Mouse (Mus musculus) spleen, adult 2 months (tissue): Measurements from ENCODE around the gene Clec2h. TPM values are rescaled to one million over a fixed set of nuclear protein-coding genes. Genes with fewer than 3 reads are reported as not detected.
"Not testable (repeated sequence)": the region's sequence is repeated elsewhere in the genome, so short reads cannot be mapped to it uniquely, and the experiment has no call there.

ENCODE experiments used
- DNase-seq, 2 experiments: peaks; one replicate each; pipeline versions ENCODE4 v3.0.0 to v3.0.0-alpha.2; 2012 to 2021; ENCODE audit warnings: low spot score in 2 of 2, low read depth in 1 of 2
- H3K27ac ChIP-seq: fragments of 200-500 bp; 2 replicates; pipeline ENCODE4 v1.5.1; 2012; ENCODE audit warnings: low read length, inconsistent platforms; ENCODE audit not compliant: insufficient read depth
- H3K27me3 ChIP-seq: fragments of 200-500 bp; 2 replicates; pipeline ENCODE4 v1.6.1; 2012; ENCODE audit warnings: mild to moderate bottlenecking, moderate library complexity, low read length, inconsistent platforms; ENCODE audit not compliant: control insufficient read depth, insufficient read depth
- H3K36me3 ChIP-seq: fragments of 200-500 bp; 2 replicates; pipeline ENCODE4 v1.6.1; 2012; ENCODE audit warnings: mild to moderate bottlenecking, low read length, inconsistent platforms; ENCODE audit not compliant: control insufficient read depth, insufficient read depth
- H3K4me1 ChIP-seq: fragments of 200-500 bp; 2 replicates; pipeline ENCODE4 v1.6.1; 2011; ENCODE audit warnings: inconsistent platforms; ENCODE audit not compliant: control insufficient read depth, insufficient read depth, insufficient read length
- H3K4me3 ChIP-seq: fragments of 200-500 bp; 2 replicates; pipeline ENCODE4 v1.5.1; 2011; ENCODE audit warnings: mild to moderate bottlenecking, inconsistent platforms; ENCODE audit not compliant: insufficient read depth, insufficient read length; ENCODE audit errors: extremely low read depth
- CTCF ChIP-seq: fragments of 200-500 bp; IDR thresholded peaks from 2 replicates; pipeline ENCODE4 v1.5.1; 2011; ENCODE audit warnings: mild to moderate bottlenecking, inconsistent platforms; ENCODE audit not compliant: insufficient read depth, insufficient read length, insufficient replicate concordance; ENCODE audit errors: extremely low read depth
- POLR2A ChIP-seq: fragments of 200-500 bp; IDR thresholded peaks from 2 replicates; pipeline ENCODE4 v1.6.1; 2011; ENCODE audit warnings: low read depth, low read length, inconsistent platforms
- WGBS: fragments of 180-500 bp; shearing (Covaris S2); methylation state at CpG from one replicate; pipeline ENCODE4 v1.1.7; 2018; 5-methylcytosine and 5-hydroxymethylcytosine counted together
- polyA plus RNA-seq: library from polyadenylated mRNA; depleted of rRNA; stranded (reverse); fragments of >200 nt; gene quantifications from 2 replicates; pipeline ENCODE4 v1.2.3, GENCODE M21; 2012

Gene Clec2h
- polyA plus RNA-seq, 1 experiment, result not detected

GRCm38 (mm10) chr6:128640673-128641072 lies 21.5 kb upstream of the Clec2h start:
- Histone ChIP-seq H3K36me3 (no peaks in the 10 kb centered on the region), H3K4me3 (no peak overlapping the region), H3K4me1 (peaks cover 5% of the 10 kb centered on the region), H3K27me3 (no peaks in the 10 kb centered on the region), H3K27ac (no peak overlapping the region)
- no peak for DNase-seq
- WGBS, result 78% methylated on average over 1 of the region's 1 CpGs
- TF ChIP-seq POLR2A, result no peak
- TF ChIP-seq CTCF, result no peak

- H3K27me3 ChIP-seq, result no peaks in the 10 kb centered on the region
- no peak for DNase-seq
- 85% methylated on average over 2 of the region's 2 CpGs for WGBS
- peaks cover 5% of the 10 kb centered on the region for H3K4me1 ChIP-seq
- no peaks in the 10 kb centered on the region for H3K36me3 ChIP-seq
- no peak overlapping the region for H3K27ac ChIP-seq
- no peak overlapping the region for H3K4me3 ChIP-seq
- TF ChIP-seq POLR2A, result no peak
Observed at GRCm38 (mm10) chr6:128641116-128641716, 21.0 kb upstream of the Clec2h start.

DNA sequence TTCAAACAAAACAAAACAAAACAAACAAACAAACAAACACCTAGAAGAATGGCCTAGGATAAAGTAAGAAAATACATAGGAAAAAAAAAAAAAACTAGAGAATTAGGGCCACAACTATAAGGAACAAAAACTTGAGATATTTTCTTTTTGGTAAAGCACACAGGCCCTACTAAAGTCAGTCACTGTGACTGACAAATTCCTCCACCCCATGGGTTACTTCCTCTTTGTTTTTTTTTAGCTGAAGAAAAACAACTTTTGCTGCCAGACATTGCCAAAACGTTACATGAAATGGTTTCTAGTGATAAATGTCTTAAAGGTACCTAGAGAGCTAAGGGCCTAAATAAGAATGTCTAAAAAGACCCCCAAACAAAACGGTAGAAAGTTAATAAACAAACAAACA lies 18.2 kb upstream of the Clec2h start:
- TF ChIP-seq CTCF (no peak), POLR2A (no peak)
- H3K36me3 ChIP-seq, result no peaks in the 10 kb centered on the region
- peak overlapping the region; percentile 71; the same call in 1 of the 2 replicates for H3K27ac ChIP-seq
- no peak overlapping the region for H3K4me3 ChIP-seq
- WGBS, result 19% methylated on average over 2 of the region's 2 CpGs
- H3K27me3 ChIP-seq, result no peaks in the 10 kb centered on the region
- peak in 1 of 2 experiments; percentile 30 for DNase-seq
- H3K4me1 ChIP-seq, result peaks cover 12% of the 10 kb centered on the region

- H3K36me3 ChIP-seq, H3K4me3 ChIP-seq, H3K27me3 ChIP-seq, DNase-seq: not testable (repeated sequence)
- 95% methylated on average over 20 of the region's 20 CpGs for WGBS
- Histone ChIP-seq H3K27ac (peak overlapping the region; percentile 71; the same call in 1 of the 2 replicates), H3K4me1 (peaks cover 14% of the 10 kb centered on the region)
Observed at GRCm38 (mm10) chr6:128644694-128645093, 17.5 kb upstream of the Clec2h start.

DNA sequence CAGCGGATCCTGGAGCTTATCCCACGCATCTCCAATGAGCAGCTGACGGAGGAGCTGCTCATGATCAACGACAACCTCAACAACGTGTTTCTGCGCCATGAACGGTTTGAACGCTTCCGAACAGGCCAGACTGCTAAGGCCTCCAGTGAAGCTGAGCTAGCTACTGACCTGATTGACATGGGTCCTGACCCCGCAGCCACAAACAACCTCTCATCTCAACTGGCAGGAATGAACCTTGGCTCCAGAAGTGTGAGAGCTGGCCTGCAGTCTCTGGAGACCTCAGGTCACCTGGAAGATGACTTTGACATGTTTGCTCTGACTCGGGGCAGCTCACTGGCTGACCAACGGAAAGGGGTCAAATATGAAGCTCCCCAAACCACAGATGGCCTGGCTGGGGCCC lies 16.5 kb upstream of the Clec2h start:
- H3K27ac ChIP-seq, H3K36me3 ChIP-seq, H3K4me3 ChIP-seq, DNase-seq, H3K27me3 ChIP-seq: not testable (repeated sequence)
- peaks cover 14% of the 10 kb centered on the region for H3K4me1 ChIP-seq
- WGBS, result 94% methylated on average over 12 of the region's 12 CpGs

DNA sequence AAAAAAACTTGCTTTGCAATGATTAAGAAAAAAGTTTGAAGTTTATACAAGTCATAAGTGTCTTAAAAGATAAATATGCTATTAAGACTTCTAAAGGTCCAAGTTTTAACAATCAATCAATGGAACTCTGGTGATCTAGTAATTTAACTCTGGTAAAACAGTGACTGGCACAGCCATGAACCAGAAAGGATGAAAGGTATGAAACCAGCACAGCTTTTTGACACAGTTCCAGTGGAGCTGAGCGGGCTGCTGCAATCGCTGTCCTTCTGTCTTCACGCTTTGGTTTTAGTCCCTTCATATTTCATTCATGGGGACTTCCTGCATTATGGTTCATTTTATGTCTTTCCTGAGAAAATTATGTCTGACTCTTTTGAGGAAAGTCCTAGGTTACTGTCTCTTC lies 12.5 kb upstream of the Clec2h start:
- no peaks in the 10 kb centered on the region for H3K27me3 ChIP-seq
- H3K4me1 ChIP-seq, result peaks cover 14% of the 10 kb centered on the region; the same call in 1 of the 2 replicates
- DNase-seq, result no peak
- 92% methylated on average over 3 of the region's 3 CpGs for WGBS
- no peaks in the 10 kb centered on the region for H3K36me3 ChIP-seq
- TF ChIP-seq POLR2A, result no peak
- no peak for TF ChIP-seq CTCF
- no peak overlapping the region for H3K27ac ChIP-seq
- H3K4me3 ChIP-seq, result no peak overlapping the region

DNA sequence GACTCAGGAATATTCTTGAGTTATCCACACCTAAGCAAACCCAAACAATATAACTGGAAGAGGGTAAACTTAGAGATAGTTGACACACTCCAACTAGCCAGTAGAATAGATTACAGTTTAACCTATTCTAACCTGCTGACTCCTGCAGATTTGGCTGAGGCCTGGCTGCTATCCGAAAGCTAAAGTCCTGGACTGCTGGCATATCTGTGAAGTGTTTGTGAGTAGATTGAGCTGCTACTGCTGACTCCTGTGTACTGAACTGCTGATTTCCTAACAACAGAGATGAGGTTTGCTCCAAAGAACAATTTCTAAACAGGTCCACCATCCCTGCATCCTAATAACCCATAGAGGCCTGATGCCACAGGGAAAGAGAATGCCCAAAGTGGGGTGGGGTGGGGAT lies 12.0 kb upstream of the Clec2h start:
- TF ChIP-seq CTCF (no peak), POLR2A (no peak)
- no peaks in the 10 kb centered on the region for H3K27me3 ChIP-seq
- WGBS, result 100% methylated on average over 1 of the region's 1 CpGs
- H3K27ac ChIP-seq, result no peak overlapping the region
- no peak for DNase-seq
- no peaks in the 10 kb centered on the region for H3K36me3 ChIP-seq
- H3K4me3 ChIP-seq, result no peak overlapping the region
- H3K4me1 ChIP-seq, result peaks cover 14% of the 10 kb centered on the region; the same call in 1 of the 2 replicates

DNA sequence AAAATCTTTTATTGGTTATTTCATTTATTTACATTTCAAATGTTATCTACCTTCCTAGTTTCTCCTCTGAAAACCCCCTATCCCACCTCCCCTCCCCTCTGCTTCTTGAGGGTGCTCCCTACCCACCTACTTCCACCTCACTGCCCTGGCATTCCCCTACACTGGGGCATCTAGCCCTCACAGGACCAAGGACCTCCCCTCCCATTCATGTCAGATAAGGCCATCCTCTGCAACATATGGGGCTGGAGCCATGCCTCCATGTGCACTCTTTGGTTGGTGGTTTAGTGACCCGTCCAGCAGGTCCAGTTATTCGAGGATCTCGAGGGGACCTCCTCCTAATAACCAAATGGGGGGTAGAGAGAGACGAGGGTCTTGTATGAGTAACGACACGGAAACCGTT lies 11.4 kb upstream of the Clec2h start:
- DNase-seq, H3K36me3 ChIP-seq, H3K4me3 ChIP-seq, H3K27ac ChIP-seq, H3K27me3 ChIP-seq: not testable (repeated sequence)
- H3K4me1 ChIP-seq, result peaks cover 14% of the 10 kb centered on the region; the same call in 1 of the 2 replicates
- 89% methylated on average over 7 of the region's 7 CpGs for WGBS
